Mouse (Mus musculus) mature B cell (primary cell): ENCODE measurements around the gene Vdr.

Experiments
- in situ Hi-C: fragments of 300-500 bp; cut with MboI; formaldehyde crosslinking; loops from 2 replicates; pipeline ENCODE4 v1.14.3; 2019

Gene Vdr

DNA sequence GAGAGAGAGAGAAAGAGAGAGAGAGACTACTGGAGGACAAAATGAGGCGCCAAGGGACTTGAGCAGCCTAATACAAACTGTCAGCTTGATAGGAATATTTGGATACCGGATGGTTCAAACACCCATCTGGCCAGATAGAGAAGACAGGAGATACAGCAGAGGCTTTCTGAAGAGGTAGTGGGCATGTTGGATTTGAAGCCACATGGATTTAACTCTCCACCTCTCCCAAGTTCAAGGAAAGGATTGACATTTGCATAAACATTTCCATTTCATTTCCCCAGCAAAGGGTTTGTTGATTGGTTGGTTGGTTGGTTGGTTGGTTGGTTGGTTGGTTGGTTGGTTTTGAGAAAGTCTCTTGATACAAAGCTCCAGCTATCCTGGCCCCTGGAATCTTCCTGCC, 62.6 kb downstream of the Vdr start:
- in situ Hi-C loops = loop anchor here (5.0 kb wide), 1 partner anchor 56 kb away; no protein-coding TSS in a partner anchor

DNA sequence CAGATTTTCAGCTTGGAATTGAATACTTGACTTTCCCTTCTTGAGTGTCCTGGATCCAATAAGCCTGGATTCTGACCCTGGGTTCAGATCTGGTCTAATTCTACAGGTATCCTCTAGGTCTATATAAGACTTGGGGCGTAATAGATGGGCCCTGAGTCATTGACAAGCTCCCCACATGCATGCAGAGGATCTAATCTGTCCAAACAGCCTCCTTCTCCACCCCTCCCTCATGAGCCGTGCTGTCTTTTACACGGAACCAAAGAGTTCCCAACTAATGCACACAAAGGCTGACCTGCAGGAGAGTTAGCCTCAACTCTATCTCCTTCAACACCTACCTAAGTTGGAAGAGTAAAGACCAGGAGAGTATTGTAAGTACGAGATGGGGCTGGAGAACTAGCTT, 63.1 kb downstream of the Vdr start:
- in situ Hi-C loops = loop anchor here (5.0 kb wide), 1 partner anchor 55 kb away; no protein-coding TSS in a partner anchor

DNA sequence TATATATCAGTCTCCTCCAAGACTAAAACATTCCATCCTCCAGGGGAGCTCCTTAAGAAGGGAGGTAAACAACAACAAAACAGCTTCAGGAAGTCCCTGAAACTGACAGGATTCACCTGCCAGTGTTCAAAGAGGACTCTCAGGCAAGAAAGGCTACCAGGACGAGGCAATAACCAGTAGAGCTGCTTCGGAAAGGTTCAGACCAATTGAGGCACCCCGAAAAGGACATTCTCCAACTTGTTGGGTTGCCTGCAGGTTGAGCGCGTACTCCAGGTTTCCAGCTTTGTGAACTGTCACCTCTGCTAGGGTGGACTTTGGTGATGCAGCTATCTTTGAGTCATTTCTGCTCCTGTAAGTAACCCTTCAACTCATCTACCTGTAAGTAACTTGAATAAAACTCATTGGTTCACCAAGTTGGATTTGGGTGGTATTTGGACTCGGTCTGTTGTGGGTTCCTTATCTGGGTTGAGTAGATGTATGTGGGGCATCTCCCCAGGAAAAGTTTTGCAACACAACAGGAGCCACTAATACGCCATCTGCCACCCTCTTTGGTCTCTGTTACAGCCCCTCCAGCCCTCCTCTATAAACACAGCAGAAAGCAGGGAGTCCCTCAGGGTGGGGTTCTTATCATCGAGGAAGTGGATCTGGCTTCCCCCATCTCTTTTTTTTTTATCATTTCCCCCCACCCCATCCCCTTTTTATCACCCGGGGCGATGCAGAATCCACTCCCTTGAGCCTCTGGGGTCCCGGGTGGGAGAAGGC, 64.1 kb downstream of the Vdr start:
- in situ Hi-C loops = loop anchor here (5.0 kb wide), 1 partner anchor 54 kb away; no protein-coding TSS in a partner anchor

DNA sequence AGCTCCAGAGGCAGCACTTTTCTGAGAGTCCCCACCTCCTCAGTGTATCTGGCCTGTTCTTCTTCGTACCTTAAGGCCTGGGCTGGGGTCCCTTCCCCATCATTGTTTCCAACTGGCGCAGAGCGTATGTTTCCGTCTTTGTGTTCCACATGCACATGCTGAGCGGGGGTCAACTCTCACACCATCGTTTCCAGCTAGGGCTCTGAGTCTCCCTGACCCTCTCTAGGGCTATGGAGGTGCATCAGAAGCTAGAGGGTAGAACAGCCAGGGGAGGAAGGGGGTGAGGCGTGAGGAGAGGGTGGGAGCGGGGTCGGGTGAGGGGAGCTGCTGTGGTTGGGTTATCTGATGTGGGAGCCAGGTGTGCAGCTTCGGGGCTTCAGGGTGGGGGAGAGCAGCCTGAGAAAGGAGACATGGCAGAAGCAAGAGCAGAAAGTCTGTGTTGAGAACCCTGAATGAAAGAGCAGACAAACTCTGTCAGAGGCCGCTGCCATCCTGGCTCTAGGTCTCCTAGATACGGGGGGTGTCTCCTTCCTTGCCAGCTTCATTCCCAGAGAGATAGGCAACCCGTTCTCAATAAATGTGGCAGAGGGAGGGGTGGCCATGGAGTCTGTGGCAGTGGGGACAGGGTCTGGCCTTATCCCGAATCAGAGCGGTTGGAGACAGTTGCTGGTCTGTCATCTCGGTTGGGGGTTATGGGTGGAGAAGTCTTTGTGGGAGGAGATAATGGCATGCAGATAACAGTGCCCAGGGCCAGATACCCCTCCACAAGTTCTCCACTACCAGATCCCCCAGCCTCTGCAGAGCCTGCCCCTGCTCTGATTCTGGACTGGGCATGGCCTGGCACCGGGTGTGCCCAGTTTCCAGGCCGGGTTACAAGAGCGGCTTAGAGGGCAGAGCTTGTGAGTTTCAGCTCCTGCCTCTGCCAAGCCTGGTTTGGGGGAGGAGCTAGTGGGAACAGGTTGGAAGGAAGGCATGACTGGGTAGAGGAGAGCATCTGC, 66.1 kb downstream of the Vdr start, which contains the start of gene Hdac7:
Hdac7 (minus strand) TSS at position 466 of the 998 bp plus-strand sequence.
- in situ Hi-C loops = loop anchor here (5.0 kb wide), 1 partner anchor 52 kb away; no protein-coding TSS in a partner anchor

DNA sequence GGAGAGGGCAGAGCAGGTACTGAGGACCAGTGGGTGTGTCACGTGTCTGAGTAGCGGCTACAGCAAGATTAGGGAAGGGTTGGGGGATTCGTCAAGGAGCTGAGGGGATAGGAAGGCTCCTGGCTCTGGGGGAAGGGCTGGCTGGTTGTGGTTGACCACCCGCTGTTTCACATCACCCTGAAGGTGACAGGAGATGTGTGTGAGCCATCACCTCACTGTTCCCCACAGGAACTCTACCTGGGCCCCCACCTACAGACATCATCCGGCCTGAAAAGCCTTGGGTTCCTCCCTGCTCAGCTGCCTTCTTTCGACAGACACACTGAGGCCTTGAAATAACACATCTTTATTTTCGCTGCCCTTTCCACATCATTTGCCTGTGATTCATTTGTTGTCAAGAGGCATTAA, 67.2 kb downstream of the Vdr start:
- in situ Hi-C loops = no loop called here

DNA sequence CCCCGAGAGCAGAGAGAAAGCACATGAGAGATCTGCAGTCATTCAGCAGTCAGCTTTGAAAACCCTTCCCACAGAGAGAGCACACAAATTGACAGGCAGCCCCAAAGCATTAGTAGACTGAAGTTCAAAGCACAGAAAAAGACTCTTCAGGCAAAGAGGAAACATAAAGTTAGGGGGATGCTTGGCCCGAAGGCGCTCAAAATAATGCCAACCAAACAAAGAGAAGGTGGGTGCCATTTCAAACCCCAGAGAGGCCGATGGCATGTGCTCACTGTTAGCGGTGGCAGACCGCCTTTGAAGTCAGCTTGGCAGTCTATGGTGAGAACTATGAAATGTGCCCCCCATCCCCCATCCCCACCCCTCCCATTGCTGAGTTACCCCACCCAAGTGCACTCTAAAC, 68.4 kb downstream of the Vdr start:
- in situ Hi-C loops = no loop called here

DNA sequence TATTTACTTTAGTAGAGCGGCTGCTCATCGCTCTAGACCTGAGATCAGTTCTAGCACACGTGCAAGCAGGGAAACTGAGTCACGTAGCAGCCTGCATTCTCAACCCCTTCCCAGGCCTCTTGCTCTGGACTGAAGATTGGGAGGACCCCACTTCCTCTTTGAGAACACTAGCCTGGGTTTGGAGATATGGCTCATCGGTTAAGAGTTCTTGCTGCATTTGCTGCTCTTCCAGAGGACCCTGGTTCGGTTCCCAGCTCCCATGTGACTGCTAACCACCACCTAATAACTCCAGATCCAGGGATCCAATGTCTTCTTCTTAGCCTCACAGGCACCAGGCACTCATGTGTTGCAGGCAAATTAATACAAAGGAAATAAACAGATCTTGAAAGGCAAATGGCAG, 69.0 kb downstream of the Vdr start:
- in situ Hi-C loops = no loop called here

DNA sequence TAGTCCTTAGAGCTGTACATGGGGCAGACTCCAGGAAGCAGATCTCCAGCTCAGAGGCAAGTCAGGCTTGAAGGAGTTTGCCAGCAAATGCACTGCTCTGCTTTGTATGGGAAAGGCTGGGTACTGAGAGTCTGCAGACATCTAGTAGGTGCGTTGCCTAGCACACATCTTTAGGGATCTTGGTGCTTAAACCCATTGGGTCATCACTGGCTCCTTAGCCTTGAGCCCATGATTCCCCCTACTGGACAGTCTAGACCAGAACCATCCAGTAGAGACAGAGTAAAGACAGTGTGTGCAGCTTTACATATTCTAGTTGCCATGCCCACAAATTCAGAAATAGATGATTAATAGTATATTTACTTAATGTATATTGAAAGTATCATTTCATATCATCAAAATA, 69.6 kb downstream of the Vdr start:
- in situ Hi-C loops = no loop called here

DNA sequence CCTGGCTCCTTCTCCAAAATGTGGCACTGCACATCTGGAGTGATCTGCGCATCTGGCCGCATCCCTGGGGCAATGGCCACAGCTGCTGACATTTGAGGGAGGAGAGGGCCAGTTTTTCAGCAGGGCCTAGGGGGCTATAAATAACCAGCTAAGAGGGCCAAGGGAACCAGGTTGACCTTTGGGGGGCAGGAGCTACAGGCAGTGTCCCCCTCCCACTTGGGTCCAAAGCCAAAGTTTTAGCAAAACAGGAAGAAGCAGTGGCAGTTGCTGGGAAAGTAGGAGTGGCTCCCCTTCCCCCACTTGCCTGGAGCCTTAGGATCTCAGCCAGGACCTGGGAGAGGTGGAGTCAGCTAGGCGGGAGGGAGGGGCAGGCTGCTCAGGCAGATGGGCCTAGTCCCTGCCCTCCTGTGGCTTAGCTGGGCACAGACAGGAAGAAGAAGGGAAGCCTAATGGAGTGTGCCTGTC, 70.4 kb downstream of the Vdr start:
- in situ Hi-C loops = no loop called here

DNA sequence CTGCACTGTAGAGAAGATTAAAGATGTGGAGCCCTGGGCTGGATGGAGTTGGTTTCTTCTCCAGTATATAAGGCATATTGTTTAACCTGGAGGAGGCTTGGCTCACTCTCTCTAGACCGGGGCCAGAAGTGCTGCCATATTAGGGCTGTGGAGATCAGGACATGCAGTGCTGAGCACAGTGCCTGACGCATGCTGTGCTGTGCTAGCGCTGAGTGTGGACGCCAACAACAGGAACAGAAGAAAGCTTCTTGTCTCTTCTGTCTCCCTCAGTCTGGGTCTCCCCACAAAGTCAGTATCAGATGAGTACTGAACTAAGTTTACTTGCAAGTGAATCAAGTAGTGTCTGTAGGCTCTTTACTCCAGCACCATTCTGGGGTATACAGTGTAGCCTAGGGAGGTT, 71.0 kb downstream of the Vdr start:
- in situ Hi-C loops = no loop called here

DNA sequence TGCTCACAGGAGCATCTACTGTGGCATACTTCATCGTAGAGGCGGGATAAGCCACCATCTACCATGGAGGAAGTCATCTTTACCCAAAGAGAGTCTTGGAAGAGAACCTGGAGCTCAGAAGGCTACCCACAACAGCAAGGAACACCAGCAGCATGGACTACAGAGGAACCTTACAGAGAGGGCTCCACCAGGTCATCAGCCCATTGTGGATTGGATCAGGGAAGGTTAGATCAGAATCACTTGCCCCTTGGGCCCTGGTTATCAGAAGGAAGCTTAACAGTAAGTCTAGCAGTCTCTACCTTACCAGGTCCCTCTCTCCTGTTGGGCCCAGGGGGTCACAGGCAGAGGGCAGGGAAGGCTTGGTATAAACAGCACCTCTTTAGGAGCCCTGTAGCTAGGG, 71.4 kb downstream of the Vdr start:
- in situ Hi-C loops = no loop called here

DNA sequence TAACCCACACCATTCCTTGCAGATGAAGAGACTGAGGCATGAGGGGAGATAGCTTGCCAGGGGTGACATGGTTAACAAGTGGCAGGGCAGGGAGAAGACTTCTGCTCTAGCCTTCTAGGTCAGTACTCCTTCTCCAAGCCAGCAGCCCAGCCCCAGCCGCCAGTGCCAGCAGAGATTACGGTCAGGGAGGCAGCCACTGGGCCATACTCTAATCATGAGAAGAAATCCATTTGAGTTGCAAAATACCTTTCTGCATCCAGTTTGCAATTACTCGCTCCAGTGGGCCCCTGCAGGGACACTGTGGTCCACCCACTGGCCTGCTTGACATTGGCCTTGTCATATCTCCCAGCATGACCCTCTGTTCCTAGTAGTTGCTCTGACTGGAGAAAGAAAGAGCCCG, 72.0 kb downstream of the Vdr start:
- in situ Hi-C loops = no loop called here

DNA sequence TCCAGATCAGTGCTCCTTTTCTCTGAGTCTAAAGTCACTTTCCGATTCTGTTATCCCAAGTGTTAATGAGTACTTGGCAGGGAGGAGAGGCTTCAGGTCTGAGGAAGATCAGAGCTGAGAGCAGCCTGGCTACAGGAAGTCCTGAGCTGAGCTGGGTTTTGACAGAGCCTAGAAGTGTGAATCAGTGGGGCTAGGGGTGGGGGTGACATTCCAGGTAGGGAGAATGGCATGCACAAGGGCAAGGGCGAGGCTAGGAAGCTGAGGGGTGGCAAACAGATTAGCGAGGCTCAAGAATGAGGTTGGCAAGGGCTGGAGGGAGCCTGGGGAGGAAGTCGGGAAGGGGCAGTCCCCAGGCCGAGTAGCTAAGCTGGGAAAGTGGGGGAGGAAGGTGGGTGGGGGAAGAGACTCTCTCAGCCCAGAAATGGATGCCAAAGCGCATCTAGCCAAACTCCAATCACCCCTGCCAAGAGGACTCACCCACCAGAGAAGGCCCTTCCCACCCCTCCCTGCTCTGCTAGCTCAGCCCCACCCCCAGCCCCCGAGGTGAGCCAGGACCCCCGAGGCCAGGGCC, 72.9 kb downstream of the Vdr start:
- in situ Hi-C loops = no loop called here

DNA sequence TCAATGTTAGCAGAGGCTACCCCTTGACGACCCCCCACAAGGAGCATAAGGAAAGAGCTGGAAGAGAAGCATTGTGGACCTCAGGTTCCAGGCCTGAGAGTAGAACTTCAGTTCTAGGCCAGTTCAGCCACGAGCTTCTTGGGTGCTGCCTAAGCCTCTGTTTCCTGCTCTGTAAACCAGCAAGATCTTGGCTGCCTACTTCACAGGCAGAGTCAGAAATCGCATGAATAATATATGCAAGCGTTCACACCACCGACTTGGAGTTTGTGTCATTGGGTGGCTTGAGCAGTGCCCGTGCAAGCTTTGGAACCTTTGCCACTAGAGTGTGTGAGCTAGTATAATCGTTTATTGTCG, 73.6 kb downstream of the Vdr start:
- in situ Hi-C loops = no loop called here

DNA sequence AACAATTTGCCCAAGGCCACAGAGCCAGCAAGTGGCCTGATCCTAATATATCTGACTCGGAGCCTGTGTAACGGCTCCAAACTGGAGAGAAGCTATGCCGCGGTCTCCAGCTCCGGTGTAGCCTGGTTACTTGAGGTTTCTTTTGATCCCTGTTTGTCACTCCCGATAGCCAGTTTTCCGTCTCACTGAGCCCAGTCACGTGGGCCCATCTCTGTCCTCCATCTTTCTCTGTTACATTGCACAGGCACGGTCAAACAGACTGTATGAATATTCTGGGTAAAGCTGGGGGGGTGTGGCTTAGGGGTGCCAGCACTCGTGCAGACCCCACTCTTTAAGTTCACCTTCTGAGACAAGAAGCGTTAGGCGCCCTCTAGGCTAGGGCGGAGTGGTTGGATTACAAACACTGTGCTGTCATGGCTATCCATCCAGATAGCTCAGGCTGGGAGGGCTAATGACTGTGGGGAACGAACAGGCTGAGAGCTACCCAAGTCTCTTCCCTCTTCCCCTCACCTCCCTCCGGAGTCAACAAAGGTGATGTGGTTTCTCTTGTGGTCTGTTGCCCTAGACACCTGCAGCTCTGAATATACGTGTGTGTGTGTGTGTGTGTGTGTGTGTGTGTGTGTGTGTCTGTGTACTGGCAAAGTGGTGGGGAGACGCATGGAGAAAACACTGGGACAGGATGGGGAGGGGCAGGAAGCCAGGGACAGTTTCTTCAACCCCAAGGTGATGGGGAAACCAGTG, 74.1 kb downstream of the Vdr start:
- in situ Hi-C loops = no loop called here

DNA sequence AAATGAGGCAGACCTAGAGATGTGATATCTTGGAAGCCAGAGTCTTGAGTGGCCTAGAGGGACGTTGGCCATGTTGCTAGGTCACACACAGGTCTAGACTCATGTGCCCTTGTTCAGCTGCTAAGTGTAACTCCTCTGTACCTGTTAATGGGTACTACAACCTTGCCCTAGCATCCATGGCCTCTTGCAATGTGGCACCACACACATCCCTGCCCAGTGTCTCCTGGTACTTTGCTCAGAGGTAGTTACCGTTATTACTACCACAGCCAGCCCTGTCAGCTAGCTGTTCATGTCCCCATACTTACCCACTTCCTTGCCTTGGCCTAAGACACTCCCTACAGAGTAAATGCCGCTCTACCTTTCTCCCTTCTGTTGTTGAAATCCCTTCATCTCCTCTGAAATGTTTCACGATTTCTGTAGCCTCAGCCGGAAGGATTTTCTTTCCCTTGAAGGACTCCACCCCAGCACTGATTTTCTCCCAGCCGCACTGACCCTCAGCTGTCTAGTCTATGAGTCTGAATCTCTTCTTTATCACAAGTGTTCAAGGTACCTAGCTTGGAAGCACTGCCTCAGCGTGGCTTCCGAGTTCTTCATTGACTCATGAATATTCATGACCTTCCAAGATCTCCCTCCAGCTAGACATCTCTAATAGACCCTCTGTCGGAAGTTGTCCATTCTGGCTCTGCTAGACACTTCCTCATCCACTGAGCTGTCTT, 77.5 kb downstream of the Vdr start:
- in situ Hi-C loops = no loop called here

DNA sequence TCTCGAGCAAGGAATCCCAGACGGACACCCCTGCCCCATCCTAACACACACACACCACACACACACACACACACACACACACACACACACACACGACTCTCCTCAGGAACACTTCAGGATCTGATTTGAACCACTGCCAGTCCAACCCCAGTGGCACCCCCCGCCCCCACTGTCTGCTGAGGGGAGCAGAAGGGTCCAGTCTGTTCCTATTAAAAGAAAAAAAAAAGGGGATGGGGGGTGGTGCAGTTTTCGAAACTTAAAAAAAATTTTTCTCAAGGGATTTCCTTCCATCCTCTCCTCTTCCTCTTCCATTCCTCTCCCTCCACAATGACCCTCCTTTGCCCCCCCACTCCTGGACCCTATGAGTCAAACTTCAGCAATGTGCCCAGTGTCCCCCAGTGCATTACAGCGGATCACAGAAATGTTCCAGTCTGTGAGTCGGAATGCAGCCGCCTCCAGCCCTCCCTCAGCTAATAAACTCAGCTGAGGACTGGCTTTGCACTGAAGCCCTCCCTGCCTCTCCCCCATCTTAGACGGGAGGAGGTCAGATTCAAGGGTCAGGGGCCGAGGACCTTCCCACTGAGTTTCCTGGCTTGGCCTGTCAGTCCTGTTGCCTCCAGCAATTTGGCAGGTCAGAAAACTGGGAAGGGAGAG, 78.3 kb downstream of the Vdr start:
- in situ Hi-C loops = no loop called here

DNA sequence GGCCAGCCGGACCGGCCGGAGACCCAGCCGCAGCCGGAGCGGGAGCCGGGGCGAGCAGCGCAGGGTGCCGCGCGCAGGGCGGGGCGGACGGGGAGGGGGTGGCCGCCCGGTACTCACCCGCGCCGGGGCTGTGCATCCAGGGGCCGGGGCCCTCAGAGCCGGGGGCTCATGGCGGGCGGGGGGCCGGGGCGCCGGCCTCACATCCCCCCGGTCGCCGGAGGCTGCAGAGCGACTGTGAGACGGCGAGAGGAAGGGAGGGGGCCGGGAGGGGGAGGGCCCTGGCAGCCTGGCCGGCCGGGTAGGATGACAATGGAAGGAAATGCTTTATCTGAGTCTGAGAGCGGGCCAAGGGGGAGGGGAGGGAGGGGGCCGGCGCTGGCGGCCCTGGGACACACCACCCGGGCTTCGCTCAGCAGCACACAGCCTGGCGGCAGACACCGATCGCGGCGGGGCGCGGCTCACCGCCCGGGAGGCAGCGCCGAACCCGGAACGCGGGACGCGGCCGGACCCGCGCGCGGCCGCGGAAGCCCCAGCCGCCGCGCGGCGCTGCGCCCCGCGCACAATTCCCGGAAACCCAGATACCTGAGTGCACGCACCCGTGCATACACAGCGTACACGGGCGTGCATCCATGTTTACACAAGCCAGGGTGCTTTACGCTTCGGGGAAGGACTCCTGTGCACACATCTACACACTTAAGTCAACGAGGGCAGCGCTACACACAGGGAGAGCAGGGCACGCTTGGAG, 79.0 kb downstream of the Vdr start:
- in situ Hi-C loops = no loop called here

DNA sequence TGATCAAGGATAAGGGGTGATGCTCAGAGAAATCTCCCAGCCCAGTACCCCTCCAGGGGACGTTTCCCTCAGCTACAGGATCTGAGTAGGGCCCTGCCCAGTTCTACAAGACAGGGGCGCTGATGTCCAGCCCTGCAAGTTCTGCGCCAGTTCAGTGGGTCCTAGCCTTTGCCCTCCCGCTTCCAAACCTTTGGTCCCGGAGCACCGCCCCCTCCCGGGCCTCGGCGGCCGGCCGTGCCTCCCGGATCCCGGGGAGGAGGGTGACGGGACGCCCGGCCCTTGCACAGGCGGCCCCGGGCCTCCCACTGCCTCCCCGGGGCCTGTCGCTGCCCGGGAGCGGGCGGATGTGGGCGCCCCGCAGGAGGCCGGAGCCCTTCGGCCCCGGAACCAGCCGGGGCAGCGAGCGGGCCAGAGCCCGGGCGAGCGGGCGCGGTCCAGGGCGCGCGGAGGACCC, 79.6 kb downstream of the Vdr start:
- in situ Hi-C loops = no loop called here
